Mouse (Mus musculus) splenic B cell, adult 2 months (primary cell): ENCODE data around the gene 9230112D13Rik.

Experiments used
- DNase-seq: peaks from one replicate; pipeline ENCODE4 v3.0.0-alpha.2; 2011; ENCODE audit warnings: low read depth, low spot score
- H3K27me3 ChIP-seq: 2 replicates; pipeline ENCODE4 v1.6.1; 2012; ENCODE audit warnings: mild to moderate bottlenecking, low read length, moderate library complexity, mixed read lengths; ENCODE audit not compliant: control insufficient read depth, poor library complexity, insufficient read depth, severe bottlenecking
- H3K36me3 ChIP-seq: 2 replicates; pipeline ENCODE4 v1.6.1; 2012; ENCODE audit warnings: mild to moderate bottlenecking, low read length, moderate library complexity, mixed read lengths; ENCODE audit not compliant: control insufficient read depth, poor library complexity, insufficient read depth, severe bottlenecking

Gene 9230112D13Rik

DNA sequence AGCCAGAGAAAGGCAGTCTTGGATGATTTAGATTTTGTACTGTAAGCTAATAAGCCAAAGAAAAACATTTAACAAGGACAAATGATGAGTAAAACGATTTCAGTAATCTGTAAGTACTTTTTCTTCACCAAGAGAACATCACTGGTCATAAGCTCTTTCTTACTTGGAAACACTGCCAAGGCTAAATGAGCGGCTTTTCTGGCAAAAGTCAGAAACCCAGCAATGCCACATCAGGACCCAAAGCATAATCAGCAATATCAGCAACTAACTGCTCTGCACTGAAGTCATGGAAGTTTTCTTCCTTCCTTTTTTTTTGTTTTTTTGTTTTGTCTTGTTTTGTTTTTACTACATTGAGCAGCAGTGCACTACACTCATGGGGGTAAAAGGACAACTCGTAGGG lies 25.3 kb downstream of the 9230112D13Rik start:
- Histone ChIP-seq H3K36me3 (no peaks in the 10 kb centered on the region), H3K27me3 (no peaks in the 10 kb centered on the region)
- no peak for DNase-seq

DNA sequence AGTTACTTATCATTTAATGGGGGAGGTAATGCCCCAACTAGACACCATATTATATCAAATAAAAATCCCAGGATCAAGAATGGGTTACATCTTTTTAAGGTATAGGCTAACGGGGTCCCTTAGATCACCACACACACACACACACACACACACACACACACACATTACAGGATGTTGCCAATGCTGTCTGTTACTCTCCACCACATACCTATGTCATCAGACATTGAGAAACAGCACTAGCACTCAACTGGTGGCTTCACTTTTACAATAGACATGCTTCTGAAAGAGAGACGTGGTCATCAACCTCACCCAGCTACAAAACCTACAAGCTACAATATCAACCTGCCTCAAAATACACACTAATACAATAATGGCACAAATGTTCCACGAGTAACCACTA lies 28.9 kb downstream of the 9230112D13Rik start:
- H3K27me3 ChIP-seq = no peaks in the 10 kb centered on the region
- H3K36me3 ChIP-seq = no peaks in the 10 kb centered on the region
- no peak for DNase-seq

DNA sequence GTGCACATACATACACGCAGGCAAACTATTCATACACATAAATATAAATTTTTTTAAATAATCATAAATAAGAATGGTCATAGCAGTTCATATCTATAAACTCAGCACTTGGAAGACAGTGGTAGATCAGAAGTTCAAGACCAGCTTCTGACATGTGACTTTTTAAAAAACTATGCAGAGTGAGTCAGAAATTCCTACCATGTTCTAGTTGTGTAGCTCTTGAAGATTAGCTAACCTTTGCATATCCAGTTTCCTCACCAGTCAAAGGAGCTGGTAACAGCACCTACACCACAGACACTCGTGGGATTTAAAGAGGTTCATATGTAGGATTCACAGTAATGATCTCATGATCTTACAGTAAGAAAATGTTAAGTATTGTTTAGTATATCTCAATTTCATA lies 29.9 kb downstream of the 9230112D13Rik start:
- H3K36me3 ChIP-seq = no peaks in the 10 kb centered on the region
- H3K27me3 ChIP-seq = no peaks in the 10 kb centered on the region
- DNase-seq = no peak

DNA sequence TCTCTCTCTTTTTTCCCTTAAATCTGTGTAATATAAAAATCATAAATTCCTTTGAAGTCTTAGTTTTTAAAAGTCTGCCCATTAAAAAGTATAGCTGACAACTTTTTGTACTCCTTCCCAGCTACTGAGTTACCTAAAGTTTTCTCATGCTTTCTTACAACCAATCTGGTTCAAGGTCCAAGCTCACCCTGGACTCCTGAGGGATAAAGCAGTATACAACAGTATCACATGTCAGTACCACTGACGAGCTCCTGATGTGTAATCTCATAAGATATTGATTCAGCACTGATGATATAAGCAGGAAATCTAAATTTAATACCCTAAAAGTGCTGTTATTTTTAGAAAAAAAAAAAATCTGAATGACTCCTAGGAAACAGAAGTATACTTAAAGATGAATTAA lies 31.6 kb downstream of the 9230112D13Rik start:
- H3K36me3 ChIP-seq = no peaks in the 10 kb centered on the region

DNA sequence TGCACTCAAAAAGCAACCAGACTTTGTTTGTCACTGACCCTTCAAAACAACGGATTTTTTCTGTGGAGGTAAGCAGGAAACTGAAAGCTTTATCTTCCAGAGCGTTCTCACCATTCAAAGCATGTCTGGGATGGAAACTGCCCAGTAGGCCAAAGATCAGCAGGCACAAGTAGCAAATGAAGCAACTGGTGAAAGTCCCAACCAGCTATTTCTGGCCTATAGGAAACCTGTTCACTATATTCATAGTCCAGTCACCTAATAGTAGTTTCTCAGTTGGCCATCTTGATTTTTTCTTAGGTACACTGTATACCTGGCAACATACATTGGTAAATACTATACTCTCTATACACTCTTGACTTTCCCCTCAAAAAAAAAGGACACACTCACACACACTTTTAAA lies 32.7 kb downstream of the 9230112D13Rik start:
- Histone ChIP-seq H3K27me3 (no peaks in the 10 kb centered on the region), H3K36me3 (no peaks in the 10 kb centered on the region)
- no peak for DNase-seq

More for the DNA sequence above, 31.6 kb downstream of the 9230112D13Rik start:
- no peaks in the 10 kb centered on the region for H3K27me3 ChIP-seq
- no peak for DNase-seq

DNA sequence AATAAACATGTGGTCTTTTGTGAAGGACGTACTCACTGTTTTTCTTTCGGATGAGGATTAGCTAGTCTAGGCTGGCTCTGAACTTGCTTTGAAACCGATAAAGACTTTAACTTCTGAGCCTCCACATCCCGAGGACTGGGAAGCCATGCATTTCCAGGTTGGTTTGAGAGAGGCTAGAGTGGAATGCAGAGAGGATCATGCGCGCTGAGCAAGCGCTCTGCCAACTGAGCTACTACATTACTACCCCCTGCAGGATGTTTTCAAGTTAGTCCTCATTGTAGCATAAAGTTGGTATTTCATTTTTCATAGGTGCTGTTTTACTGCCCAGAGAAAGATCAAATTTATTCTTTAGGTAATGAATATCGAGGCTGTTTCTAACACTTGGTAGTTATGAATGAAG lies 36.4 kb downstream of the 9230112D13Rik start:
- Histone ChIP-seq H3K36me3 (no peaks in the 10 kb centered on the region), H3K27me3 (no peaks in the 10 kb centered on the region)
- no peak for DNase-seq

DNA sequence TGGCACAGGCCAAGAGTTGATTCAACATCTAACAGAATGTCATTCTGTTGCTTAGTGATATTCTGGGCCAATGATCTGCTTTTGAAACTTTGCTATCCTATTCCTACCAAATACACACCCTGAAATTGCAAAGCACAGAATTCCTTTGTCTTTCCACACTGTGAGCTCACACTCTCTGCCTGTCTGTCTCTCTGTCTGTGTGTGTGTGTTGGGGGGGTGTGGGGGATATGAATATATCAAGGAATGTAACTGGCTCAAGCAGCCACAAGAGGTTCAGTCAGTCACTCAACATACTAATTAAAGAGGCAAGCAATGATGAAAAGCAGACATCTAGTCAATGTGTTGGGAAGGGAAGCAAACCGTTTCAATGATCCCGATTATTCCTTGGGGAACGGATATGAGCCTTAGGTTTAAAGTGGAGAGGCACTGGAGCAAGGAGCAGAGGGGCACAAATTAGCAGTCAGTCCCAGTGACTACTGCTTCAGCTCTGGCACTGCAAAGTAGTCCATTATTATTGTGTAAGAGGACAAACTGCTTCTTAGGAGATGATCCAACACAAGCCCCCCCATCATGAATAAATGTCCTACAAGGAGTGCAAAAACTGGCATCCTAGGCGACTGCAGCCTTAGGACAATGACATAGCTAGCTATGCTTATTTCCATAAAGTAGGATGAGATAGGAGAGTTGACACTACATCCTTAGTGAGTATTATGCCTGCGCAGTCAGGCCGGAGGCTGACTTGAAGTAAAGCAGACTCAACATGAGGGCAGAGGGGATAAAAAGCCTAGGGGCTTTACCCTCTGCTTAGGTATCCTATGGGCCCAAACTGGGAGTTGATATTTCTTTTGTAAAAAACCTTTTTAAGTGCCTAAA lies 38.9 kb downstream of the 9230112D13Rik start:
- Histone ChIP-seq H3K36me3 (no peaks in the 10 kb centered on the region), H3K27me3 (no peaks in the 10 kb centered on the region)
- DNase-seq = no peak

DNA sequence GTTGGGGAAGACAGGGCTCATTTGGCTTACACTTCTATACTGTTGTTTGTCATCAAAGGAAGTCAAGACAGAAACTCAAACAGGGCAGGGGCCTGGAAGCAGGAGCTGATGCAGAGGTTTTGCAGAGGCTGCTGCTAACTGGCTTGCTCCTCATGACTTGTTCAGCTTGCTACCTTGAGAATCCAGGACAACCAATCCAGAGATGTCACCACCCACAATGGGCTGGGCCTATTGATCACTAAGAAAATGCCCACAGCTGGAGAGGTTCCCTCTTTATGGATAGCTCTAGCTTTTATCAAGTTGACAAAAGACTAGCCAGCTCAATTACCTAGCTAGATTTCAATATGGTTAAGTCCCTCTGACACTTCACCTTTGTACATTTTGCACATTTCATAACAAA lies 51.0 kb downstream of the 9230112D13Rik start:
- no peaks in the 10 kb centered on the region for H3K36me3 ChIP-seq
- DNase-seq = no peak

DNA sequence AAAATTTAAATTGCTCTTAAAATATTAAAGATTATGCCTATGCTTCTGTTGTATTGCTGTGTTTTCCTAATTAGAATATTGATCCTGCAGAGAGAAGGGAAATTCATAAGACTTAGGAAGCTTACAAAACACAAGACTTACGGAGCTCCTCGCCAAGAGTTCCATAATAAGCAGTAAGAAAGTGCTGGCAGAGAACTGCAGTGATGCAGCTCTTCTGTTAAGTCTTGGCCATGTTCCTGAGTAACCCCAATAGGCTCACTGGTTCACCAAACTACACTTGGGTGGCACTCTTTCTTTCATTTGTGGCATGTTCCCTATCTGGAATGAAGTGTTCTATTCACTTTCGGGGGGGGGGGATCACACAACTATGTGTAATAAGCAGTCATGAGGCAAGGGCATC lies 56.3 kb downstream of the 9230112D13Rik start:
- DNase-seq = no peak
- Histone ChIP-seq H3K36me3 (no peaks in the 10 kb centered on the region), H3K27me3 (no peaks in the 10 kb centered on the region)

More for the DNA sequence above, 51.0 kb downstream of the 9230112D13Rik start:
- no peaks in the 10 kb centered on the region for H3K27me3 ChIP-seq
